Mouse (Mus musculus): ENCODE measurements around the gene Vmn1r191. TPM values are rescaled to one million over a fixed set of nuclear protein-coding genes. Genes with fewer than 3 reads are reported as not detected.
"Not testable (repeated sequence)": the region's sequence is repeated elsewhere in the genome, so short reads cannot be mapped to it uniquely, and the experiment has no call there.

Gene Vmn1r191
- polyA plus RNA-seq (2017; shearing (Covaris generic)), result not detected

- ATAC-seq, result no peak
These were observed at the start of gene Vmn1r191 for GRCm38 (mm10) chr13:22183869-22184268. TSS of gene Vmn1r191 (minus strand) at chr13:22183969.

DNA sequence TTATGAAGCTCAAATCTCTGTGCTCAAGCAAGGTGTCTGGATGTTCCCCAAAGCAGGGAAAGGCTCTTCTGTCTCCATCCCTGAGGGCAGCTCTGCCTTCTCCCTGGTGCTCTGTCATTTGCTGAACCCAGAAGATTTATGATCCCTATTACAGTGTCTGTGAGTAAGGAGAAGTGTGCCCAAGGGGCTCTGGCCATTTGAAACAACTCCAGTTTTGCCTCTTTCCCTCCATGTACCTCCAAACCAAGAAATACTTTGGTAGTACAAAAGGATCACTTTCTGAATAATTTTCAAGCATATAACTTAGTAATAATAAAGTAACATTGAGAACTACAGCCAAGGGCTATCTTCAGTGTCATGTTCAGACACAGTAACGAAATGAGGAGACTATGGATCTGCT lies 39.3 kb upstream of the Vmn1r191 start, which contains the start of gene Vmn1r193:
Gene Vmn1r193 (minus strand): TSS at position 101 of the 400 bp plus-strand sequence.
- ATAC-seq, result not testable (repeated sequence)

DNA sequence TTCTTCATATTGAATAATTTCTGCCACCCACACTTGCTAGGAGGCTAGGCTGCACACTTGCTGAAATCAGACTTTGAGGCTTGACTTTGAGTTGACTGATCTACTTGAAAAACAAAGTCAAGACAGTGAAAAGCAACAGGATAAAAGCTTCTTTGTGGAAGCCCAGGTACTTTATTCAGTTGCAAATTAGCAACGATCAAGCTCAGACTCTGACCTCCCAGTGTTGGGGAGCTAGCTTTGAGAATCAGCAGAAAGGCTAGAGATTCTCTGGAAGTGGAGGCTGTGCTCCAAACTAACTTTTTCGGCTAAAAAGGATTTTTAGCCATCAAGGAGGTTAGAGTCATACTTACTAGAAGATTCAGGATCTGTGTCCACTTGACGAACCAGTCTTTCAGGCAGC lies 9.0 kb upstream of the Vmn1r191 start:
- not testable (repeated sequence) for ATAC-seq

- ATAC-seq, result no peak
These were observed 7.3 kb upstream of the Vmn1r191 start, which contains the start of gene Vmn1r192 for GRCm38 (mm10) chr13:22191041-22191440. TSS of gene Vmn1r192 (minus strand) at chr13:22191141.

DNA sequence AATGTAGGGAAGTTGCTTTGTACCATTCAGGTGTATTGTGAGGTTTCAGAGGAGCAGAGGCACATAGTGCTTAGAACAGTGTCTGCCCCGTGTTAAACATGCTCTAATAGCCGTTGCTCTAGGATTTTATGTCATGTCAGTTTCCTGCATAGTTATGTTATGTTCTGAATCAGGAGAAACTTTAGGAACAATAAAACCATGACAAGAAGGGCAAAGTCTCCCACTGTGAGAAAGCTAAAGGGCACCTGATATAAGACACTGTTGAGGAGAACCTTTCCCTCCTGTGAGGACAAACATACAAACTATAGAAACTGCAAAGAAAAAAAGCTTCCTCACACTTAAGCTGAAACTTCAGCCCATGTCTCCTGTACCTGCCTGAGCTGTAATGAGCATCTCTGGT lies 6.6 kb upstream of the Vmn1r191 start:
- no peak for ATAC-seq

DNA sequence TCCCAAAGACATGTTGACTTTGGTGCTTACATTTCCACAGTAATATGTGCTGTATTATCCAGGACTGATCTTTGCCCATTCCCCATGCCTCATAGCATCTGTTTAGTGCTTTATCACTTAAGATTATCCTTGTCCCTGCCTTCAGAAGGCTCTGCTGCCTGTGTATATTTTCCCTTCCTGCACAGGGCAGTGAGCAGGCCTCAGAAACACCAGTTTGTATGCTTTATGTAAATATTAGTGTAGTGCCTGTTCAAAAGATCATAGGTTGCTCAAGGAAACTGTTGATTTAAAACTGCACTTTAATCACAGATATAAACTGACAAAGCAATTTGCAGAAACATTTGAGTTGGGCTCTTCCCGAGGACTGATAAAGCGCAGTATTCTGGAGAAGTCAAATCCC lies 5.5 kb upstream of the Vmn1r191 start:
- ATAC-seq, result no peak

DNA sequence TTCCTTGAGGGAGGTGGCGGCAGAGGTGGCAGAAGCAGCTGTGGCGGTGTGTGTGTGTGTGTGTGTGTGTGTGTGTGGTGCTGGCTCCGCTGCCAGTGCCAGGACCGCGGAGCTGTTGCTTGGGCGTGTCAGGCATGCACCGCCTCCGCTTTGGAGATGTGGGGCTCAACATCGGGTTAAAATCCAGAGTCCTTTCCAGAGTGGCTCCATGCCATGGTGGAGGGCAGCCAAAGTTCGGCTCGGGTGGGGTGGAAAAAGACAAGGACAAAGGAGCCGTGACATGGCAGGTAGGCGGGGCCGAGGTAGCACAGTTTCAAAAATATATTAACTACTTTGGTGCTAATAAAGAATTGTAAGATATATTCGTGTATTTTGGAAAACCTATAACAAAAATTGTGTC lies 15.4 kb downstream of the Vmn1r191 start:
- ATAC-seq, result no peak

DNA sequence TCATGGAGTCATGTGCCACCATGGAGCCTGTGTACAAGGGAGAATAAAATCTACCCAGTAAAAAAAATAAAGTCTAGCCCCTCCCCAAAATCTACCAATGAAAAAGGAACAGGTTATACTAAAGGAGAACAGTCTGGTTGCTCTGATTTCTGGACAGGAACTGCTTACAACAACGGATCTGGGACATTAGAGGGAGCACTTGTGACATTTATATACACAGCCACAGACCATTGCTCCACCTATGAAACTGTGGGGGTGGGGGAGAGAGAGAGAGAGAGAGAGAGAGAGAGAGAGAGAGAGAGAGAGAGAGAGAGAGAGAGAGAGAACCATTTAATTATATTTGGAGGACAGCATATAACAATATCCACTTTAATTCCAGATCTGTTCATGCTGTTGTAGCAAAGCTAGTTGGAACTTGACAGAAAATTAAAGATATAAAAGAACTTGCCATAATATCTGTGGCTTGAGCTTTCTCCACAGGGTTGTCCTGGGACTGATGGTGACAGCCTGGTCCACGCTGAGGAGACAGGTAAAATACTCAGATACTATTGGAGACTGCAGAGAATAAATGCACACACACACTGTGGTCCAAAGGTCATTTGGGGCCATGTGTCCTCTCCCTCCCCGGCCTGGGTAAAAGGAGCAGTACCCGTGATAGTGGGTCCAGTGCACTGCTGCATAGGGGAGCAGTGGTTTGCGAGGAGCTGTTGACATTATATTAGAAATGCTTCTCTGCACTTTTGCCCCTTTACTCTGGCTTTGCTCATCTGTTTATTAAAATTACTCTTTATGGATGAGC lies 47.1 kb downstream of the Vmn1r191 start:
- ATAC-seq, result not testable (repeated sequence)

Other genes starting within 250 kb of the Vmn1r191 start
- under 1 TPM in 1 of 2 experiments, not detected in 1; 0.37 TPM for gene Zfp184, start 238.9 kb downstream of the Vmn1r191 start, polyA plus RNA-seq (2017; shearing (Covaris generic))
- not detected for gene Pom121l2, start 202.8 kb downstream of the Vmn1r191 start, polyA plus RNA-seq (2017; shearing (Covaris generic))
- under 1 TPM in 1 of 2 experiments, not detected in 1; 0.74 TPM for gene Prss16, start 174.2 kb downstream of the Vmn1r191 start, polyA plus RNA-seq (2017; shearing (Covaris generic))
- gene Hist1h2ah, start 148.4 kb downstream of the Vmn1r191 start, polyA plus RNA-seq (2017; shearing (Covaris generic)), result not detected
- gene Hist1h2bk, start 148.1 kb downstream of the Vmn1r191 start, polyA plus RNA-seq (2017; shearing (Covaris generic)), result 1 to 10 TPM in 1 of 2 experiments, not detected in 1; 4.8 TPM
- 1 to 10 TPM; 5.4 to 6.7 TPM for gene Hist1h4i, start 142.6 kb downstream of the Vmn1r191 start, polyA plus RNA-seq (2017; shearing (Covaris generic))
- not detected for gene Hist1h2ag, start 141.0 kb downstream of the Vmn1r191 start, polyA plus RNA-seq (2017; shearing (Covaris generic))
- 1 to 10 TPM; 3.8 to 9.5 TPM for gene Hist1h2bj, start 140.8 kb downstream of the Vmn1r191 start, polyA plus RNA-seq (2017; shearing (Covaris generic))
- gene Vmn1r188, start 99.5 kb downstream of the Vmn1r191 start, polyA plus RNA-seq (2017; shearing (Covaris generic)), result not detected
- not detected for gene Vmn1r189, start 78.1 kb downstream of the Vmn1r191 start, polyA plus RNA-seq (2017; shearing (Covaris generic))
- gene Vmn1r192, start 7.2 kb upstream of the Vmn1r191 start, polyA plus RNA-seq (2017; shearing (Covaris generic)), result not detected
- gene Vmn1r193, start 39.2 kb upstream of the Vmn1r191 start, polyA plus RNA-seq (2017; shearing (Covaris generic)), result not detected
- not detected for gene Vmn1r194, start 60.2 kb upstream of the Vmn1r191 start, polyA plus RNA-seq (2017; shearing (Covaris generic))
- not detected for gene Vmn1r195, start 86.6 kb upstream of the Vmn1r191 start, polyA plus RNA-seq (2017; shearing (Covaris generic))
- gene Vmn1r196, start 106.0 kb upstream of the Vmn1r191 start, polyA plus RNA-seq (2017; shearing (Covaris generic)), result not detected
- gene Vmn1r197, start 140.6 kb upstream of the Vmn1r191 start, polyA plus RNA-seq (2017; shearing (Covaris generic)), result not detected
- gene Vmn1r198, start 166.4 kb upstream of the Vmn1r191 start, polyA plus RNA-seq (2017; shearing (Covaris generic)), result not detected
- not detected for gene Vmn1r199, start 195.8 kb upstream of the Vmn1r191 start, polyA plus RNA-seq (2017; shearing (Covaris generic))
- gene Vmn1r200, start 206.4 kb upstream of the Vmn1r191 start, polyA plus RNA-seq (2017; shearing (Covaris generic)), result not detected

Measured in CD4-positive, CD25-positive, alpha-beta regulatory T cell, adult 4 months (primary cell).